Mouse (Mus musculus): ENCODE results near the gene Tmem214.

The Tmem214 gene

GRCm38 (mm10) chr5:30915456-30915855, 47.6 kb downstream of the Tmem214 start:
- ATAC-seq (ENCODE audit: low TSS enrichment): no peak

GRCm38 (mm10) chr5:30915974-30916433, 48.2 kb downstream of the Tmem214 start:
- peak; percentile 93 for ATAC-seq (ENCODE audit: low TSS enrichment)

GRCm38 (mm10) chr5:30916841-30917240, 49.0 kb downstream of the Tmem214 start:
- no peak for ATAC-seq (ENCODE audit: low TSS enrichment)

- ATAC-seq (ENCODE audit: low TSS enrichment): no peak
These were observed 49.5 kb downstream of the Tmem214 start for GRCm38 (mm10) chr5:30917348-30917747.

- no peak for ATAC-seq (ENCODE audit: low TSS enrichment)
These were observed 50.3 kb downstream of the Tmem214 start for GRCm38 (mm10) chr5:30917891-30918670.

GRCm38 (mm10) chr5:30918691-30919090, 50.9 kb downstream of the Tmem214 start:
- ATAC-seq (ENCODE audit: low TSS enrichment): no peak

- no peak for ATAC-seq (ENCODE audit: low TSS enrichment)
These were observed 52.2 kb downstream of the Tmem214 start for GRCm38 (mm10) chr5:30919831-30920614.

- no peak for ATAC-seq (ENCODE audit: low TSS enrichment)
These were observed 52.8 kb downstream of the Tmem214 start for GRCm38 (mm10) chr5:30920621-30921020.

- ATAC-seq (ENCODE audit: low TSS enrichment): peak; percentile 78
These were observed 53.6 kb downstream of the Tmem214 start, which contains the start of gene Khk for GRCm38 (mm10) chr5:30921256-30922033. Khk (plus strand) TSS chr5:30921431.

GRCm38 (mm10) chr5:30922581-30923041, 54.8 kb downstream of the Tmem214 start:
- ATAC-seq (ENCODE audit: low TSS enrichment): no peak

GRCm38 (mm10) chr5:30923119-30923518, 55.3 kb downstream of the Tmem214 start:
- ATAC-seq (ENCODE audit: low TSS enrichment): no peak

- ATAC-seq (ENCODE audit: low TSS enrichment): no peak
These were observed 56.8 kb downstream of the Tmem214 start for GRCm38 (mm10) chr5:30924614-30925013.

GRCm38 (mm10) chr5:30925217-30925616, 57.4 kb downstream of the Tmem214 start:
- no peak for ATAC-seq (ENCODE audit: low TSS enrichment)

- no peak for ATAC-seq (ENCODE audit: low TSS enrichment)
These were observed 58.3 kb downstream of the Tmem214 start for GRCm38 (mm10) chr5:30926073-30926472.

GRCm38 (mm10) chr5:30927945-30928529, 60.2 kb downstream of the Tmem214 start:
- ATAC-seq (ENCODE audit: low TSS enrichment): peak; percentile 90

Data from frontal cortex, adult (tissue).